Mouse (Mus musculus) midbrain, embryonic 16.5 days (tissue): ENCODE results near the gene Map2k5. TPM values are rescaled to one million over a fixed set of nuclear protein-coding genes. Genes with fewer than 3 reads are reported as not detected.
A peak's percentile ranks its signal among the peaks of the same experiment; 100 is the strongest.

ENCODE experiments used
- ATAC-seq: fragments of 200-750 bp; cut with Nextera tagmentation; 2 replicates; pipeline ENCODE4 v1.8.0; 2017; ENCODE audit warnings: moderate TSS enrichment
- H3K27ac ChIP-seq: fragments of 300-500 bp; sonication (generic); 2 replicates; pipeline ENCODE4 v1.5.1; 2014; ENCODE audit warnings: mild to moderate bottlenecking, low read length, mixed read lengths
- H3K27me3 ChIP-seq: fragments of 300-500 bp; sonication (generic); 2 replicates; pipeline ENCODE4 v1.6.1; 2014; ENCODE audit warnings: low read depth, low read length, mixed read lengths; ENCODE audit not compliant: control insufficient read depth, insufficient read depth
- H3K36me3 ChIP-seq: fragments of 300-500 bp; sonication (generic); 2 replicates; pipeline ENCODE4 v1.6.1; 2014; ENCODE audit warnings: mild to moderate bottlenecking, low read length, moderate library complexity, mixed read lengths; ENCODE audit not compliant: control insufficient read depth, insufficient read depth
- H3K4me1 ChIP-seq: fragments of 300-500 bp; sonication (generic); 2 replicates; pipeline ENCODE4 v1.6.1; 2014; ENCODE audit warnings: mild to moderate bottlenecking, low read length, mixed read lengths; ENCODE audit not compliant: control insufficient read depth, insufficient read depth
- H3K4me2 ChIP-seq: fragments of 300-500 bp; sonication (generic); 2 replicates; pipeline ENCODE4 v1.6.1; 2014; ENCODE audit warnings: mild to moderate bottlenecking, low read length, mixed read lengths
- H3K4me3 ChIP-seq: fragments of 300-500 bp; sonication (generic); 2 replicates; pipeline ENCODE4 v1.5.1; 2014; ENCODE audit warnings: low read depth, mild to moderate bottlenecking, low read length, moderate library complexity, mixed read lengths
- H3K9ac ChIP-seq: fragments of 300-500 bp; sonication (generic); 2 replicates; pipeline ENCODE4 v1.6.1; 2014; ENCODE audit warnings: low read depth, low read length, mixed read lengths
- H3K9me3 ChIP-seq: fragments of 300-500 bp; sonication (generic); replicated peaks from 2 replicates; pipeline ENCODE4 v1.6.1; 2014; ENCODE audit warnings: mild to moderate bottlenecking, low read length, mixed read lengths; ENCODE audit not compliant: control insufficient read depth, poor library complexity, severe bottlenecking
- WGBS: fragments of 180-500 bp; shearing (Covaris S2); extraction: QIAGEN DNeasy Blood & Tissue Kit; methylation state at CpG from one replicate; pipeline ENCODE4 v1.1.7; 2014; 5-methylcytosine and 5-hydroxymethylcytosine counted together
- polyA plus RNA-seq: library from polyadenylated mRNA; unstranded; fragments of >200 nt; fragmentation: Nextera tagmentation; extraction: Ambion mirVana; gene quantifications from 2 replicates; pipeline ENCODE4 v1.2.1, GENCODE M21; 2015

The Map2k5 gene
- polyA plus RNA-seq, 1 experiment from 2014 or later = 31.2 TPM

- H3K27ac ChIP-seq = no peak overlapping the region
- WGBS = 4% methylated on average over 26 of the region's 27 CpGs
- H3K4me2 ChIP-seq = no peak overlapping the region
- H3K4me1 ChIP-seq = peaks cover 17% of the 10 kb centered on the region
- H3K9me3 ChIP-seq = no peaks in the 10 kb centered on the region
- no peak overlapping the region for H3K4me3 ChIP-seq
- ATAC-seq = no peak
- no peaks in the 10 kb centered on the region for H3K36me3 ChIP-seq
- no peak overlapping the region for H3K9ac ChIP-seq
- peaks cover 68% of the 10 kb centered on the region for H3K27me3 ChIP-seq
Observed at GRCm38 (mm10) chr9:63150086-63150800, 227.5 kb downstream of the Map2k5 start.

DNA sequence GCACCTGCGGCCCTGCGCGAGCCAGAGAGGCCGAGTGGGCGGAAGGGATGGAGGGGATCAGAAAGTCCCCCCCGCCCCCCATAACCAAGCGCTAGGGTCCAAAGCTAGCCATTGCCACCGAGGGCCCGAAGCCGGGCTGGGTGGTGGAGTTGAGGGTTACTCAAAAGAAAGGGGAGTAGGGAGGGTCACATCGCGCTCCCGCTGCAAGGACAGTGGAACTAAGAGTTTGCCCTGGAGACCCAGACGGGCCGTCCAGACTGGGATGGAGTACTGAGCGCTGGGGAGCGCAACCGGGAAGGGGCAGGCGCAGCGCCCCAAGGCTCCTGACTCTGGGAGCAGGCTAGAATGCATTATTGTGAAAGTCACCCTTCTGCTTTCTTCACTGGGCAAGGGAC lies 228.3 kb downstream of the Map2k5 start:
- H3K4me1 ChIP-seq = peaks cover 21% of the 10 kb centered on the region
- ATAC-seq = no peak
- H3K9me3 ChIP-seq = no peaks in the 10 kb centered on the region
- no peaks in the 10 kb centered on the region for H3K36me3 ChIP-seq
- peak overlapping the region; percentile 42 for H3K4me3 ChIP-seq
- peak overlapping the region; percentile 56 for H3K4me2 ChIP-seq
- peaks cover 72% of the 10 kb centered on the region for H3K27me3 ChIP-seq
- peak overlapping the region; percentile 34; the same call in 1 of the 2 replicates for H3K9ac ChIP-seq
- H3K27ac ChIP-seq = no peak overlapping the region
- WGBS = 0% methylated on average over 20 of the region's 20 CpGs

DNA sequence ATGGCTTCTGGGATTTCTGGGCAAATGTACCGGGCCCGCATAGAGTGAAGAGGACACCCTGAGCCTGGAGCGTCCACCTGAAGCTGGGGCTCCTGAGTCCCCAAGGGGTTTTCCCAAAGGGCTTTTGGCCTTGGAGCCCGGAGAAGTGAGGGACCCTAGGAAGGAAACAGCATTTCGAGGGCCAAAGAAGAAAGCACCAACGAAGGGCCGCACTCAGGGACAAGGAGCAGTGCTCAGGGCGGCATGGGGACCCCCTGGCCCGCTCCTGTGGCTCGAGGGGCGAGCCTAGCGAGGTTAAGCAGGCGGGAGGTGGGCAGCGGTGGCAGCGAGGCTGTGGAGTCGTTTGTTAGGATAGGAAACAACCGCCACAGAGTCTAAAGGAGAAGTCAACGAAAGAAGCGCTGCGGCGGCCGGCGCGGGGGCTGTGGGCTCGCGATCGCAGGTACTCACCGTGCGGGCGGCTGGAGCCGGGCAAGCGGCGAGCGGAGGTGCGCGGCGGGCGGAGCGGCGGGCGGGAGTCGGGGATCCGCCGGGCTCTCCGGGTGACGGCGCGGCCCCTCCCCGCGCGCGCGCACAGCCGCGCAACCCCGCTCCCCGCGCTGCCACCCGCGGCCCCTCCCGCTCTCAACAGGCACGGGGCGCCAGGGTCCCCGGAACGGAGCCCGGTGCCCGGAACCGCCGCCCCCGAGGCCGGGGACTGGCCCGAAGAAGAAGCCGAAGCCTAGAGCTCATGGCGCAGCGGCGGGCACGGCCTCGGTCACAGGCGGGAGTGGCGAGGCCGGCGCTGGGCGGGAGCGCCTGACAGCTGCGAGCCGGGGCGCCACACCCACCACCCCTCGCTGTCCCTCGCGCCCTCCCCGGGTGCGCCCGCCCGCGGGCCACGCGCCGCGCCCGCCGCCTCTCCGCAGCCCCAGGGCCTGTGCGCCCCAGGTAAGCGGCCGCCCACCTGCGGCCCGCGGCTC lies 229.0 kb downstream of the Map2k5 start, which contains the start of gene Skor1:
TSS of gene Skor1 (minus strand) at position 552 of the 962 bp plus-strand sequence.
- no peak for ATAC-seq
- Histone ChIP-seq H3K27me3 (peaks cover 77% of the 10 kb centered on the region), H3K27ac (no peak within 1 kb of the TSS), H3K4me1 (peaks cover 24% of the 10 kb centered on the region), H3K4me3 (peak within 1 kb of the TSS; percentile 42), H3K36me3 (no peaks in the 10 kb centered on the region), H3K4me2 (peak within 1 kb of the TSS; percentile 56), H3K9ac (peak within 1 kb of the TSS; percentile 34; the same call in 1 of the 2 replicates), H3K9me3 (no peaks in the 10 kb centered on the region)
- WGBS = under 1% methylated on average over 57 of the region's 108 CpGs

GRCm38 (mm10) chr9:63147786-63148409 lies 229.8 kb downstream of the Map2k5 start:
- WGBS = 1% methylated on average over 14 of the region's 14 CpGs
- Histone ChIP-seq H3K27me3 (peaks cover 78% of the 10 kb centered on the region), H3K36me3 (no peaks in the 10 kb centered on the region), H3K4me3 (no peak overlapping the region; the same call in 1 of the 2 replicates), H3K9me3 (no peaks in the 10 kb centered on the region), H3K27ac (no peak overlapping the region), H3K4me1 (peaks cover 24% of the 10 kb centered on the region), H3K9ac (no peak overlapping the region), H3K4me2 (no peak overlapping the region; the same call in 1 of the 2 replicates)
- ATAC-seq = no peak

DNA sequence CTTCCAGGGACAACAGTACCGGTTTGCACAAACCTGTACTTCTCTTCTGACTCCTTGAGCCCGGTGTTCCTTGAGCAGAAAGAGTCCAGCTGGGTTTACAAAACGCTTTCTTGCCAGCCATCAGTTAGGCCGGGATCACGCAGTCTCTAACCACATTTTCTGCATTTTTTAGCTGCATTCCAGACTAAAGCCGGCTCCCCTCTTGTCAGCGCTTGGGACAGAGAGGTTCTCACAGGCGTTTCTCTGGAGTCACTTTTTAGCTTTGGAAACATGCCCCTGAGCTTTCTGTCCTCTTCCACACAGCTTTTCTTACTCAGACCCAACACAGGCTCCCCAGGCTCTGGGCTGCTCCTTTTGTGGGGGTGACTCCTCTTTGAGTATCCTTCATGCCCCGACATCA lies 230.4 kb downstream of the Map2k5 start:
- Histone ChIP-seq H3K4me1 (peaks cover 28% of the 10 kb centered on the region), H3K9me3 (no peaks in the 10 kb centered on the region), H3K4me2 (no peak overlapping the region), H3K36me3 (no peaks in the 10 kb centered on the region), H3K27ac (no peak overlapping the region), H3K27me3 (peaks cover 77% of the 10 kb centered on the region), H3K9ac (no peak overlapping the region), H3K4me3 (no peak overlapping the region)
- WGBS = 0% methylated on average over 9 of the region's 9 CpGs
- no peak for ATAC-seq

GRCm38 (mm10) chr9:63146856-63147274 lies 230.8 kb downstream of the Map2k5 start:
- no peak overlapping the region; the same call in 1 of the 2 replicates for H3K4me3 ChIP-seq
- H3K9ac ChIP-seq = no peak overlapping the region
- no peak for ATAC-seq
- no peaks in the 10 kb centered on the region for H3K9me3 ChIP-seq
- peak overlapping the region; percentile 28 for H3K4me2 ChIP-seq
- H3K27me3 ChIP-seq = peaks cover 78% of the 10 kb centered on the region
- H3K4me1 ChIP-seq = peaks cover 29% of the 10 kb centered on the region
- no peaks in the 10 kb centered on the region for H3K36me3 ChIP-seq
- no peak overlapping the region for H3K27ac ChIP-seq
- WGBS = under 1% methylated on average over 19 of the region's 20 CpGs

DNA sequence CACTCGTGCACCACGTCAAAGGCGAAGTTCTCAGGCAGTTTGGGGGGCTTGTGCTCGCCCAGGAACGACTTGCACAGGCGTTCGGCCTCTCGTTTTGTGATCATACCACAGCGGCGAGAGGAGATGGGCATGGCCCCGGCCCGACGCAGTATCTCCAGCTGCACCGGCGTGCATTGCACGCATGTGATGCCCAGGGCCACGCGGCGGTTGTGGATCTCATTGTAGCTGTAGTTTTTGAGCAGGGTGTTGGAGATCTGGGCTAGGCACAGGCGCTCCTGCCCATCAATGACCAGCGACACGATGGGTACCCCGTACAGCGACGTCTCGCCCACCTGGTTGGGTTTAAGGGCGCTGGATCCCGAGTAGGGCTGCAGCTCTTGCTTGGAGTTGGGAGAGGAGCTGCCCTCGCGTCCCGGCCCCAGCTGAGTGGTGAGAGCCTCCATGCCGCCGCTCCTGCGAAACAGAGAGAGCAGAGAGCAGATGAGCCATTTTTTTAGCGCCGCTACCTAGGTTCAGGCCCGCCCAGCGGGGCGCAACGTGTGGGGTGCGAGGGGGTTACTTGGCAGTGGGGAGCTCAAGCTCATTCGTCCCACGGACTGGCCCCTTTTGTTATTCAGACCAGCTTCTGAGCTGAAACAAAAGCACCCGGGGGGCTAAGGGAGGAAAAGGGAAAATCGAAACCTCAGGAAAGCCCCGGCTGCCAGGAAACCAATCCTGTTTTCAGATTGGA lies 231.4 kb downstream of the Map2k5 start:
- WGBS = under 1% methylated on average over 46 of the region's 46 CpGs
- H3K4me2 ChIP-seq = peak overlapping the region; percentile 28
- no peak overlapping the region for H3K27ac ChIP-seq
- peaks cover 29% of the 10 kb centered on the region for H3K4me1 ChIP-seq
- H3K36me3 ChIP-seq = no peaks in the 10 kb centered on the region
- 0 out of 2 replicates have a peak overlapping the region, but pooled peaks have one; percentile 20 for H3K9ac ChIP-seq
- H3K9me3 ChIP-seq = no peaks in the 10 kb centered on the region
- no peak overlapping the region; the same call in 1 of the 2 replicates for H3K4me3 ChIP-seq
- ATAC-seq = no peak
- H3K27me3 ChIP-seq = peaks cover 78% of the 10 kb centered on the region
